Mouse (Mus musculus): ENCODE data around the gene Erc2.
"Not testable (repeated sequence)": the region's sequence is repeated elsewhere in the genome, so short reads cannot be mapped to it uniquely, and the experiment has no call there.

Erc2 gene

GRCm38 (mm10) chr14:27832196-27832595 lies 210.0 kb downstream of the Erc2 start:
- no peak for DNase-seq (ENCODE audit: low read depth)

- no peak for DNase-seq (ENCODE audit: low read depth)
Observed at GRCm38 (mm10) chr14:27835351-27835750, 213.1 kb downstream of the Erc2 start.

GRCm38 (mm10) chr14:27837601-27838105 lies 215.4 kb downstream of the Erc2 start:
- no peak for DNase-seq (ENCODE audit: low read depth)

- DNase-seq (ENCODE audit: low read depth), result no peak
Observed at GRCm38 (mm10) chr14:27840120-27840519, 217.9 kb downstream of the Erc2 start.

GRCm38 (mm10) chr14:27846875-27847274 lies 224.6 kb downstream of the Erc2 start:
- no peak for DNase-seq (ENCODE audit: low read depth)

- DNase-seq (ENCODE audit: low read depth), result no peak
Observed at GRCm38 (mm10) chr14:27847291-27847690, 225.1 kb downstream of the Erc2 start.

GRCm38 (mm10) chr14:27851231-27851630 lies 229.0 kb downstream of the Erc2 start:
- DNase-seq (ENCODE audit: low read depth), result no peak

GRCm38 (mm10) chr14:27852606-27853005 lies 230.4 kb downstream of the Erc2 start:
- DNase-seq (ENCODE audit: low read depth), result no peak

- no peak for DNase-seq (ENCODE audit: low read depth)
Observed at GRCm38 (mm10) chr14:27860371-27861046, 238.3 kb downstream of the Erc2 start.

- no peak for DNase-seq (ENCODE audit: low read depth)
Observed at GRCm38 (mm10) chr14:27862299-27862698, 240.1 kb downstream of the Erc2 start.

GRCm38 (mm10) chr14:27867386-27867785 lies 245.2 kb downstream of the Erc2 start:
- DNase-seq (ENCODE audit: low read depth), result no peak

GRCm38 (mm10) chr14:27873619-27874018 lies 251.4 kb downstream of the Erc2 start:
- DNase-seq (ENCODE audit: low read depth), result no peak

- no peak for DNase-seq (ENCODE audit: low read depth)
Observed at GRCm38 (mm10) chr14:27875991-27876411, 253.8 kb downstream of the Erc2 start.

GRCm38 (mm10) chr14:27881972-27882371 lies 259.7 kb downstream of the Erc2 start:
- DNase-seq (ENCODE audit: low read depth), result no peak

GRCm38 (mm10) chr14:27886337-27886736 lies 264.1 kb downstream of the Erc2 start:
- DNase-seq (ENCODE audit: low read depth), result not testable (repeated sequence)

GRCm38 (mm10) chr14:27887488-27887887 lies 265.3 kb downstream of the Erc2 start:
- no peak for DNase-seq (ENCODE audit: low read depth)

- peak; percentile 28 for DNase-seq (ENCODE audit: low read depth)
Observed at GRCm38 (mm10) chr14:27889650-27890049, 267.4 kb downstream of the Erc2 start.

- no peak for DNase-seq (ENCODE audit: low read depth)
Observed at GRCm38 (mm10) chr14:27892416-27892815, 270.2 kb downstream of the Erc2 start.

GRCm38 (mm10) chr14:27901772-27902171 lies 279.5 kb downstream of the Erc2 start:
- no peak for DNase-seq (ENCODE audit: low read depth)

- DNase-seq (ENCODE audit: low read depth), result no peak
Observed at GRCm38 (mm10) chr14:27921656-27922373, 299.6 kb downstream of the Erc2 start.

- no peak for DNase-seq (ENCODE audit: low read depth)
Observed at GRCm38 (mm10) chr14:27927369-27927768, 305.1 kb downstream of the Erc2 start.

GRCm38 (mm10) chr14:27933533-27933932 lies 311.3 kb downstream of the Erc2 start:
- DNase-seq (ENCODE audit: low read depth), result no peak

GRCm38 (mm10) chr14:27935714-27936113 lies 313.5 kb downstream of the Erc2 start:
- no peak for DNase-seq (ENCODE audit: low read depth)

All from c-Kit-positive CD71-negative TER-119-negative erythroid progenitor cells, embryonic 14.5 days (primary cell).